Mouse (Mus musculus) testis, adult 2 months (tissue): ENCODE measurements at regions not wholly inside any gene's neighbourhood (a gene's known extent, or its start where the extent isn't known, plus 50 kb on each side); places are given as distances from the start of the nearest gene placed in this dataset.

Source experiments
- CTCF ChIP-seq: fragments of 200-500 bp; IDR thresholded peaks from 2 replicates; pipeline ENCODE4 v1.5.1; 2012; ENCODE audit warnings: low read depth, mild to moderate bottlenecking, inconsistent platforms, low read length, moderate library complexity; ENCODE audit not compliant: control insufficient read depth, insufficient read depth, insufficient replicate concordance
- POLR2A ChIP-seq: fragments of 200-500 bp; IDR thresholded peaks from 2 replicates; pipeline ENCODE4 v1.6.1; 2012; ENCODE audit warnings: low read depth, mild to moderate bottlenecking, inconsistent platforms, low read length, moderate library complexity; ENCODE audit not compliant: control insufficient read depth

- TF ChIP-seq CTCF (no peak), POLR2A (no peak)
Observed at GRCm38 (mm10) chr8:126757951-126758757, 164.4 kb upstream of the Irf2bp2 start.
